Mouse (Mus musculus) layer of hippocampus, adult 8-10 months (tissue): Measurements from ENCODE around the gene Ccm2. TPM values are rescaled to one million over a fixed set of nuclear protein-coding genes. Genes with fewer than 3 reads are reported as not detected.
"Not testable (repeated sequence)": the region's sequence is repeated elsewhere in the genome, so short reads cannot be mapped to it uniquely, and the experiment has no call there.

Source experiments
- DNase-seq, 2 experiments: peaks; one replicate each; pipeline ENCODE4 v3.0.0; 2022; ENCODE audit warnings: low spot score in 2 of 2
- total RNA-seq, 4 experiments: library from RNA; stranded (reverse); gene quantifications; 2 replicates each; pipeline ENCODE4 v1.2.4; 2022

The Ccm2 gene
- total RNA-seq, result 10 to 100 TPM; 47.4 to 53.9 (median 52.2) TPM

DNA sequence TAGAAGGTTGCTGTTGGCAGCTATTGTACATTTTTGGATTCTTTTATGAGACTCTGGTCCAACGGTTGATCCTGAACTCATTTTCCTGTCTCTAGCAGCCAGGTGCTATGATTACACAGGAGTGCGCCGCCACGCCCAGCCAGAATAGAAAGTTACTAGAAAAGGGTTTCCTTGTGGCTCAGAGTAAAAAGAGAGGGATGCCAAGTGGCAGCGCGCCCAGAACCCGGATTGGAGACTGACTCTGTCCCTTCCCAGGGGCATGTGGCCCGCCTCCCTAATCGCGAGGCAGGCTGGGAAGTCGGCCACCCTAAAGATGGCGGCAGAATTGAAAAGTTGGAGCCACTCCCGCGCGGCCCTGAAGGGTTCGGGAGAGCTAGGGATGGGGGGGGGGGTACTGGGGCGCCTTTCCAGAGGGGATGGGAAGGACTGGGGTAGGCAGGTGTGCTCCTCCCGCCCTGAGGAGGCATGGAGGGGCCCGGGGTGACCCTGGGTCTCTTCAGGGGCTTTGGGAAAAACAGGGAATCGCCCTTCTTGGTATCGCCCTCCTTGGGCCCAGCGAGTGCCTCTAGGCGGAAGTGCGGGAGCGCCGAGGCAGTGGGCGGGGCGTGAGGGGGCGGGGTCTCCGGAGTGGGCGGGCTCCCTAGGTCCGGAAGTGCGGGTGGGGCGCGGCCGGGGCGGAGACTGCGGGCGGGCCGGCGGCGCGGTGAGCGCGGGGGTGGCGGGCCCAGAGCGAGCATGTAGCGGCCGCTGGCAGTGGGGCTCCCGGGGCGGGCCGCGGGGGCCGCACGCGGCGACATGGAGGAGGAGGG lies at the start of gene Ccm2:
Gene Ccm2 (plus strand): TSS at position 683 of the 809 bp plus-strand sequence.
- peak; percentile 93 to 97 for DNase-seq

DNA sequence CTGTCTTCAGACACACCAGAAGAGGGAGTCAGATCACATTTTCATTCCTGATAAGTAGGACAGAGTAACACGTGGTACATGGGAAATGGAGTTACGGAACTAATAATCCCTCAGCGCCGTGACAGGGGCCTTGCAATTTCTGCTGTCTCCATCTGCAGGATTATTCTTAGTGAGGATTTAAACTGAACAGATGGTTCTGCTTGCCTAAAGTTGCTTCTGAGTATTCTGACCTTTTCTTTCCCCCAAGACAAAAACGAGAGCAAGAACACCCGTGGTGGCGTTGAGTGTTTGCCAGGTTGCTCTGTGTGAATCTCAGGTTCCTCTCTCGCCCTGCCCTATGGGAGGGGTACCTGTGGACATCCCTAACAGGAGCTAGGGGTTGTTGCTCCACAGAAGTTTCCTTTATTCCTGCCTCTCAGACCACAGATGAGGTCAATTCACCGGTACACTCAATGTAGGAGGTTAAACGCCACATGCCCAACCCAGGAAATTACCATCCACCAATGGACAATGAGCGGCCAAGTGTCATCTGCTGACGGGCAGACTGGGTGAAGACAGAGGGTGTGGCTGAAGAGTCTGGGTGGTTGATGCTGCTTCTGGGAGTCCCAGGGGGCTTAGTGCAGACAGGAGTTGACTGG lies 49.3 kb upstream of the Ccm2 start:
- DNase-seq, result no peak

DNA sequence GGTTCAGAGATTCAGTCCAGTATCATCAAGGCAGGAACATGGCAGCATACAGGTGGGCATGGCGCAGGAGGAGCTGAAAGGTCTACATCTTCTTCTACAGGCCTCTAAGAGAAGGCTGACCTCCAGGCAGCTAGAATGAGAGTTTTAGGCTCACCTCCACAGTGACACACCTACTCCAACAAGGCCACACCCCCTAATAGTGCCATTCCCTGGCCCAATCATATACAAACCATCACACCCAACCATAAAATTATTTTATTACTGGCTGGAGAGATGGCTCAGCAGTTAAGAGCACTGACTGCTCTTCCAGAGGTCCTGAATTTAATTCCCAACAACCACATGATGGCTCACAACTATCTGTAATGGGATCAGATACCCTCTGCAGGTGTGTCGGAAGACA lies 44.2 kb upstream of the Ccm2 start:
- DNase-seq, result no peak

DNA sequence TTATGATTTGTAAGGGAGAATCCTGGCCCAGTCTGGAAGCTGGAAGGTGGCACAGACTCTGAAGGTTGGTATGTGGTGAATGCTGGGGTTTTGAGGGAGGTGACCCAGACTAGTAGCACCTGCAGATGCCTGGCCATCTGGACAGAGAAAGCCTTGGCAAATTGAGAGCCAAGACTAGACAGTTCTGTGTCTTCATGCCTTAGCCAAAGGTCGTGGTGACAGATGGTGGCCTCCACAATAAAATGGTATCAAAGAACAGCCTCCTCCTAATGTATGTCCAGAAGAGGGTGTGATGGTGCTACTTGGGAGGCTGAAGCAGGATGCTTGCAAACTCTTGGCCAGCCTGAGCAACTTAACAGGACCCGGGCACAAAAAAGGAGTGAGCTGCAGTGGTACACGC lies 42.5 kb upstream of the Ccm2 start:
- DNase-seq, result no peak

DNA sequence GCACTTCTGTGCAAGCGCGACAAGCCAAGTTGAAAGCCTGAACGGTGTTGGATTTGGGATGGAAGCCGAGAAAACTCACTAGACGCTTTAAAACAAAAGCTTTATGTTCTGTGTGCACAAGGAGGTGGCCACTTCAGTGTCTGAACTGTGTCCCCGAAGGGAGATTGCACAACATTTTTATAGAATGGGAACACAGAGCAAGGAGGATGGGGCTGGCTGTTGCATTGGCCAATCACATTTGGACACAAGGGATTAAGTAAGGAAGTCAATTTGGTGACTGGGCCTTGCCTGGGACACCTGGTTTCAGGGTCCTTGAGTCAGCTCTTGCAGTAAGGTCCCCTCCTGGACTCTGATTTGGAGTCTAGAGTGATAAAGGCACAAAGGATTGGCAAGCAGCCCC lies 42.0 kb upstream of the Ccm2 start:
- DNase-seq, result no peak

DNA sequence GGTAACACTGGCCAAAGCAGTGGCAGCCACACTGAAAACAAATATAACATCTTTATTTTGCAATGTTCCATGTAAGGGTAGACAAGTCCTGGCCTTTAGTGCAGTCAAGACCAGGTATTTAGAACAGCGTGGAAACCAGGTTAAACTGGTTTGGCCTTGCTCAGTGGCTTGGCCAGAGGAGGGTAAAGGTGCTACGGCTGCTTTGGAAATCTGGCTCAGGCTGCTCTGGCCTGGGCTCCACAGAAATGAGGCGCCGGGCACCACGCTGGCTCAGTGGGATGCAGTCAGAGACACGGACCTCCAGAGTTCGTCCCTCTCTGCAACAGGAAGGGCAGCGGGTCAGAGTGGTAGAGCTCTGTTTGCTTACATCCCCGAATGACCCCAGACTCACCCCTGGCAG lies 40.2 kb upstream of the Ccm2 start:
- no peak for DNase-seq

DNA sequence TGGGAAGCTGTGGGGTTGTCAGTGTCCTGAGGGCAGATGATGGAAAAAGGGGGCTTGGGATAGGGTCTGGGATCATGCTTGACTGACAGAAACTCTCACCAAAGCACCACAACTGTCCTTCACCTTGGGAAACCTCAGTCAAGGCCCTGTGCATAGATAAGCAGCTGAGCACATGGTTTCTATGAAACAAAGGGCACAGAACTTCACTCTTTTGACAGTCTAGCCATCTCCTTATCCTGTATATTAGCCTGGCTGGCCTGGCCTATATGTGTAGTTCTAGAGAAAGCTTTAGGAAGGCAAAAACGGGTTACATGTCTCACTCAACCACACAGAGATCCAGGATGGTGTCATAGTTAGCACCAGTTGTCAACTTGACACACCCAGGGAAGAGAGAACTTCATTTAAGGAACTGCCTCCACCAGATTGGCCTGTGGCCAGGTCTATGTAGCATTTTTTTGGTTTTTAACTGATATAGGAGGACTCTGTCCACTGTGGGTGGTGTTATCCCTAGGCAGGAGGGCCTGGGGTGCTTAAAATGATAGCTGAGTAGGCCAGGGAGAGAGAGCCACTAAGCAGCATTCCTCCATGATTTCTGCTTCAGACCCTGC lies 38.3 kb upstream of the Ccm2 start:
- no peak for DNase-seq

DNA sequence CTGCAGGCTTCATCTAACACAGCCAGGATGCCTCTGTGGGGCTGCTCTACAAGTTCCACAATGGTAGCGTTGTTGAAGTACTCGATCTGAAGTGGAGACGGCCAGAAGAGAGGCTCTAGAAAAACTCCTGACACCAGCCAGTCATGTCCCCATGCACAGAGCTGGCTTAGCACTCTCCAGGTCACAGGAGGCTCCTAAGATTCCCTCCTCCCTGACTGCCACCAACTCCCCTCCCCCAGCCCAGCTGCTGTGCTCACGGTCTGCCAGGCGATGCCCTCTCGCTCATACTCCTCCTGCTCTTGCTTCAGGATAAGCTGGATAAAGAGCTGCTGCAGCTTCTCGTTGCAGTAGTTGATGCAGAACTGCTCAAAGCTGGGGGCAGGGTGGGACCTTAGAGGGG lies 31.9 kb upstream of the Ccm2 start:
- no peak for DNase-seq

DNA sequence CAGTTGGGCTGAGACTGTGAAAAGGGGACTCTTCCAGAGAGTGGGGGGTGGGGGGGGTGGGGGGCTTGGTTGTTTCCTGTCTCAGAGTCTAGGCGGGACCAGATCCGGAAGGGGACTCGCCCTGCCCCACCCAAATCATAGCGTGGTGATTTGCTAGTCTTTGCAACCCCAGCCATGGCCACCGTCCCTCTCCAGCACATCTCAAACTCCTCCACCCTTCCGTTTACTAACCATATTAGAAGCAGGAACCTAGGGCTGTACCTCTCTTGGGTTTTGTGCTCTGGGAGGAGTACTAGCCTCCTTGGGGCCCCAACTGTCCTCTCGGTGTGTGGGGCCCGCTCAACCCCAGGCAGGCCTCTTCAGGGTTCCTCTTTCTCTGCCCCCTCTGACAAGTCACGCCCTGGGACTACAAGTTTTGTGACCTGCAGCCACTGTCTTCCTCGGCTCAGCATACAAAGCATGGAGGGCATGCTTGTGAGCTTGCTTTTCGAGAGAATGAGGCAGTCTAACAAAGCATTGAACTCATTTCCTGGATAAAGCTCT lies 27.1 kb upstream of the Ccm2 start:
- DNase-seq, result no peak

DNA sequence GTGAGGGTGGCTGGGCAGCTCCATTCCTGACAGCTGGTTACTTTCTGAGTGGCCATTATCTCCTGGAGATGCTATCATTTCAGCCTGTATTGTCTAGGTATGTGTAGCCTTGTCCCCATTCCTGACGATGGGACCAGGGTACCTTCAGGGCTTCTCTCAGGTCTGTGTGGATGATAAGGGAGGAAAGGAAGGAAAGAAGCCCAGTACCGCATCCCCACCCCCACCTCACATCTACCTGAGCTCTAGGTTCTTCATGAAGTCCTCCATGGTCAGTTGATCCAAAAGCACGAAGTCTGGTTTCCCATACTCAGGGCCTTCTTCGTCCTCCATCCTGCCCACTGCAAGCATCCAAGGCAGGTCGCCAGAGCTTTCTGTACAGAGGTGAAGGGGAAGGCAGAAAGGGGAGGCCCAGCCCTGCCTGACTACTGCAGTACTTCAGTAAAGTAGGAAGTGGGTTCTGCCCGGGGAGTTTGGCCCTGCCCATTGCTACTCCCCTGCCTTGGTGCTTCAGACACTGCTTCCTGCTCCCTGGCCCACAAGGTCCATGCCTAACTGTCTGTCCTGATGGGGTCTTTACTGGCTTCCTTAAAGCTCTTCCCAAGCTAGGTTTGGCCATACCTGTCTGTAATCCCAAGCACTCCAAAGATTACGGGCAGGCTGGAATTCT lies 26.0 kb upstream of the Ccm2 start, which contains the start of gene Myo1g:
Gene Myo1g (minus strand): TSS at position 459 of the 667 bp plus-strand sequence.
- DNase-seq, result no peak

DNA sequence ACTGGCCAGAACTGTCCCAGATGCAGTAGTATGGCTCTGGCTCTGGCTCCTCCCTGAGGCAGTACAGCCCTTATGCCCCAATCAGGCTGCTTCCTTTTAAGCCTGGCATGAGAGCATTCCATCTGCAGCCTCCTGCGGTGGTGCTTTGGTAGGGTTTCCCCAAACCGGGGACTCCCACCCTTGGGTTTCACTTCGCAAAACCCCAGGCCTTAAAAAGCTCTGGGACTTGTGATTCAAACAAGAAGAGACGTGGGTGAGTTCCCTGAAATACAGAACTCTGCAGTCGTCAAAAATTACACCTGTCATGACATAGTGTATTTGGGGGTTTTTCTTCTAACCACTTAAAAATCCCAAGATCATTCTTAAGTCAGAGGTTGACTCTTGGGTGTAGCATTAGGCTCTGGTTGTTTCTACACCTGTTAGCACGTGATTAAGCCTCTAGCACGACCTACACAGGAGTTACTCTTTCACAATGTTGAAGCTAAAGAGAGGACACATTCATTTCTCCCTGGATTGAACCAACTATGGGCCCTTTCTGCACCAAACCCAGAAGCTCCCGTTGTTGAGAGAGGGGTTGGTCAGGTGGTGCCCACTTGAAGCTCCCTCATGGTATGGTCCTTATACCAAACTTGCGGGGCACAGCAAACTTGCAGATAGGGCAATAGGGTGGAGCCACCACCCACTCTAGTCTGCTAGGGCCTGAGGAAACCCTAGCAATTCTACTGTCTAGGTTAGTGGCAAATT lies 23.7 kb upstream of the Ccm2 start:
- no peak for DNase-seq

DNA sequence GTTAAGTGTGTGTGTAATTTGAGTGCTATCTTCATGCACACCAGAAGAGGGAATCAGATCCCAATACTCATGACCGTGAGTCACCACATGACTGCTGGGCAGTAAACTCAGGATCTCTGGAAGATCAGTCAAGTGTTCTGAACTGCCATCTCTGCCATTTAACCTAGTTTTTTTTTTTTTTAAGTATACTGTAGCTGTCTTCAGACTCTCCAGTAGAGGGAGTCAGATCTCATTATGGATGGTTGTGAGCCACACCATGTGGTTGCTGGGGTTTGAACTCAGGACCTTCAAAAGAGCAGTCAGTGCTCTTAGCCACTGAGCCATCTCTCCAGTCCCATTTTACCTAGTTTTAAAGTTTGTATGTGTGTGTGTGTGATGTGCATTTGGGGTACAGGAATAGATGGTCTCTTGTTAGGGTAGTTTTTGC lies 23.0 kb upstream of the Ccm2 start:
- no peak for DNase-seq

DNA sequence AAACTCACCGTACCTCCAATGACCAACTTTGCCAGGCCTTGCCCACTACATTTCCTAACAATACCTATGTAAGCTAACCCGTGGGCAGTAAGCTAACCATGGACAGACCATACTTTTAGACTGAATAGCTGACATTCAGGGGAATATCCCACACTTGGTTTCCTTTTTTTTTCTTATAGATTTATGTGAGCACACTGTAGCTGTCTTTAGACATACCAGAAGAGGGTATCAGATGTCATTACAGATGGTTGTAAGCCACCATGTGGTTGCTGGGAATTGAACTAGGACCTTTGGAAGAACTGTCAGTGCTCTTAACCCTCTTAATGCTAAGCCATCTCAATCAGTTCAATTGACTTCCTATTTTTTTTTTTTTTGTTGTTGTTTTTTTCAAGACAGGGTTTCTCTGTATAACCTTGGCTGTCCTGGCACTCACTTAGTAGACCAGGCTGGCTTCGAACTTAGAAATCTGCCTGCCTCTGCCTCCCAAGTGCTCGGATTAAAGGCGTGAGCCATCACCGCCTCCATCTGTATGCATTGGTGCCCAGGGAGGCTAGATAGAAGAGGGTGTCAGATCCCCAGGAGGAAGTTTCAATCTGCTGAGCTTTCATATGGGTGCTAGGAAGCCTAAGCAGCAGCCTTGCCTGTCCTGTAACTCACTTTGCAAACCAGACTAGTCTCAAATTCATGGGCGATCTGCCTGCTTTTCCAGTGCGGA lies 22.4 kb upstream of the Ccm2 start:
- DNase-seq, result no peak

DNA sequence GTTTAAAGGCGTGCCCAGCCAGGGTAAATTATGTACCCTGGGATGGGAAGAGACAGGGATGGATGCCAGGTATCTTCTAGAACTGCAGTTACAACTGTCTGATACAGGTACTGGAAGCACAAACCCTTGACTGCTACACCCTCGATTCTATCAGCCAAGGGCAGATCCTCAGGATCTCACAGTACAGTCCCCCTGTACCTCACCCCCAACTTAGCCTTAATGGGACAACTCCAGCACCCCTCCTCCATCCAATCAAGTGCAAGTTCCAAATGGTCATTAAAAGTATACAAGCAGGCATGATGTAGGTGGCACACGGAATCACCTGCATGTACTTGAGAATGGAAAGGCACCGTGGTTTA lies 21.8 kb upstream of the Ccm2 start:
- DNase-seq, result no peak

DNA sequence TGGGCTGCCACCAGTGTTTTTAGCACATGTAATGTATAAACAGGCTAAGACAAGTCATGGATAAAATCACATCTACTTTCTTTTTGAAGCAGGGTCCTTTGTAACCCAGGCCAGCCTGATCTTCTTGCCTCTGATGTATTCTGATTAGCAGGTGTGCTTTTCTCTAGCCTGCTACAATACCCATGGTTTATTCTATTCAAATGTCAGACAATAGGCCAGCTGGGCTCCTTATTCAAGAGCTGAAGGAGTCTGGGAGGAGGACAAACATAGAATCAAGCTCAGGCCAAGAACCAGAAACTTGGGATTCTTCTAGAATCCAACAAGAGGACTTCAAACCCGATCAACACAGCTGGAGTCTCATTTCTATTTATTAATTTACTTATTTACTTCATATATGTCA lies 21.4 kb upstream of the Ccm2 start:
- DNase-seq, result no peak

DNA sequence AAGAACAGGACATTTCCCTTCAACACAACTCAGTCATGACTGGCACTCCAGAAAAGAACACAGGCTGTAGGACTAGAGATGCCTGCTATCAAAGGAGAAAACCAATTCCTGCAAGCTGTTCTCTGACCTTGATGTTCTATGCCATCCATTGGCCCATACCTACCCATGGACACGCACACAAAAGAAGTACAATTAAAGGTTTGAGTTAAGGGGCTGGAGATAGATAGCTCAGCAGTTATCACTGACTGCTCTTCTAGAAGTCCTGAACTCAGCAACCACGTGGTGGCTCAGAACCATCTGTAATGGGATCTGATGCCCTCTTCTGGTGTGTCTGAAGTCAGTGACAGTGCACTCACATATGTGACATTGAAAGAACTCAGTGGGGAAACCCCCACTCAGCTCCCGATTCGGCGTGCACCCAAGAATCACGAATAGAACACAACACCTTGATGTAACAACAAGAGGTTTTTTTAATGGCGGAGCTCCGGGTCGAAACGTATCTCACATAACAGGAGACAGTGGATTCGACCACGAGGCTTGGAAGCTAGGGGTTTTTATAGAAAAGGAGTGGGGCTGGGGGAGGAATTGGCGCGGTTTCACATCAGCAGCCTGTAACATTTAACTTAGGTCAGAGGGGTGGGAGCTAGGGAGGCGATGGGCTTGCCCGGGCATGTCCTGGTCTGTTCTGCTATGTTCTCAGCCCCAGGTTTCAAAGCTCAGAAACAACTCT lies 20.0 kb upstream of the Ccm2 start:
- DNase-seq, result not testable (repeated sequence)

DNA sequence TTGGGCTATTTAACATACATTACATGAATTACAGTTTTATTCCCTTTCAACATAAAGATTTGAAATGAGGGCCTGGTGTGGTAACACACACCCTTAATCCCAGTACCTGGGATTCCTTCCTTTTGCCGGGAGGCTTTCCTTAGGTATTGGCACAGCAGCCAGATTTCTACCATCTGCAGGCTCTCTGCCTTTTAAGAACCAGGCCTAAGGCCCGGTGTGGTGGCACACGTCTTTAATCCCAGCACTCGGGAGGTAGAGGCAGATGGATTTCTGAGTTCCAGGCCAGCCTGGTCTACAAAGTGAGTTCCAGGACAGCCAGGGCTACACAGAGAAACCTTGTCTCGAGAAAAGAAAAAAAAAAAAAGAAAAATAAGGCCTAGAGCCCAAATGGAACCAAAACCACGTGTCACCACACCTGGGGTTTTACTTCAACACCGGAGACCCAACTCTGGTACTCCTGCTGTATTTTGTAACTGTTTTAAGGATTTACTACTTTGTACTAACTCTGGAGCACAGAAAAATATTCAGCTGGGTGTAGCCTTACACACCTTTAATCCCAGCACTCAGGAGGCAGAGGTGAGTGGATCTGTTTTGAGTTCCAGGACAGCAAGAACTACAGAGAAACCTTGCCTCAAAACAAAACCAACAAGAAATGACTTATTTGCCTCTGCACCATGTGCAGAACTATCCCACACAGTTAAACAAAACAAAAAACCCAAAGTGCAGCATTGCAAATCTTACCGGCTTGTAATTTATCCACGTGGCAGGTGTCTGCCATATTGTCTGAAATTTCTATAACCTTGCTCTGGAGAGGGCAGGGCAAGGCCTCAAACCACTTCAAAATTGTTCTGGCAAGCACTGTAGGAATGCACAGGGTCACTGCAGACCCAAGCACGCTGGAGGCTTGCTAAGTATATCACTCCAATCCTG lies 19.2 kb upstream of the Ccm2 start:
- DNase-seq, result no peak

DNA sequence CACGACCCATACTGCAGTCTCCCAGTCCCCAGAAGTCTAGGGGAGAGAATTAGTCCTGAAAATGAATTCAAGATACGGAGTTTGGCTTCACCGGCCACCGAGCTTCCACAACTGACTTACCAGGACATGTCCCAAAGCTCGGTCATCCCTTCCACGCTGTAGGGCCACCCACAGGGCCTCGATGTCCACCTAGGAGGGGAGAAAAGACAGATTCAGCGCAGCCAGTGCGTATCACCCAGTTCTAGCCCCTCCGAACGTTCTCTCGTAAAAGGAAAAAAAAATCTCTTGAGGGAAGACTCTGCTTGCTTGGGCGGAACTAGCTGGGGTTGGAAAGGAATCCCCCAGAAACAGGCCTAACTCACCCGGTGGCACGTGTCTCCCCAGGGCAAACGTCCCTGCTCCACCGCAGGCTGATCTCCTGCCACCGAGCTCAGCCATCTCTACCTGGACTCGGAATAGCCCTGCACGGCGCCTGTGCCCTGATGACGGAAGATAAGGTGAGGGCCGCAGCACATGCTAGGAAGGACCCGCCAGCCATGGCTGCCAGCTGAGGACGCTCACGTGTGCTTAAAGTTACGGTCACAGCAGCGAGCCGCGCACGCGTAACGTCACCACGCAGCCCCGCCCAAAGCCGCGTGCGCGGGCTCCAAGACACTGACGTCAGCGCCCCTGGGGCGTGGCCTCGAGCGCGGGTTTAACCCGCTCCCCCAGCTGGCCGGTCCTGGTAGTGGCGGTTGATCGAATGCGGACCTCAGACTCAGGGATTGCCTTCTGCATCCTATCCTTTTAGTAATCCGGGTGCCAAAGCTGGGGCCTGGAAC lies 18.3 kb upstream of the Ccm2 start:
- peak; percentile 94 to 98 for DNase-seq
